Mouse (Mus musculus) CH12.LX (cell line): Measurements from ENCODE around the gene Isg20l2. TPM values are rescaled to one million over a fixed set of nuclear protein-coding genes. Genes with fewer than 3 reads are reported as not detected.

Source experiments
- DNase-seq: peaks from one replicate; pipeline ENCODE4 v3.0.0-alpha.2; 2013; ENCODE audit errors: extremely low read depth
- H3K27ac ChIP-seq: 2 replicates; pipeline ENCODE4 v1.5.1; 2012; ENCODE audit warnings: low read depth, mild to moderate bottlenecking, control low read depth, moderate library complexity; ENCODE audit not compliant: insufficient read depth
- H3K27me3 ChIP-seq: replicated peaks from 2 replicates; pipeline ENCODE3; 2012; ENCODE audit warnings: inconsistent platforms
- H3K36me3 ChIP-seq, 2 experiments: replicated peaks in 1 of 2; 2 replicates each; pipeline versions ENCODE3 to v1.6.1; 2012; ENCODE audit warnings: inconsistent platforms in 1 of 2, low read length in 1 of 2, mild to moderate bottlenecking in 1 of 2, mixed read lengths in 1 of 2, moderate library complexity in 1 of 2; ENCODE audit not compliant: control insufficient read depth in 1 of 2, insufficient read depth in 1 of 2
- H3K4me1 ChIP-seq, 2 experiments: 2 replicates each; pipeline ENCODE4 v1.6.1; 2012; ENCODE audit warnings: inconsistent platforms in 1 of 2, moderate library complexity in 1 of 2; ENCODE audit not compliant: insufficient read depth in 2 of 2, control insufficient read depth in 1 of 2
- H3K4me2 ChIP-seq: 2 replicates; pipeline ENCODE4 v1.6.1; 2012; ENCODE audit warnings: low read depth, mild to moderate bottlenecking, control low read depth; ENCODE audit not compliant: poor library complexity, insufficient read depth, severe bottlenecking
- H3K4me3 ChIP-seq, 3 experiments: fragments of 150-350 bp in 1 of 3; sonication (generic) in 1 of 3; replicated peaks in 1 of 3; 2 replicates each; pipeline versions ENCODE3 to v1.5.1; 2011 to 2012; ENCODE audit warnings: low read depth in 2 of 3, low read length in 2 of 3, mild to moderate bottlenecking in 2 of 3, moderate library complexity in 2 of 3, control low read depth in 1 of 3, improper control_type of control experiment in 1 of 3, inconsistent platforms in 1 of 3, mixed read lengths in 1 of 3; ENCODE audit not compliant: poor library complexity in 1 of 3
- H3K79me2 ChIP-seq: replicated peaks from 2 replicates; pipeline ENCODE4 v1.6.1; 2012; ENCODE audit warnings: mild to moderate bottlenecking, moderate library complexity; ENCODE audit not compliant: control insufficient read depth, poor library complexity, insufficient read depth, severe bottlenecking; ENCODE audit errors: extremely low read depth
- H3K9ac ChIP-seq: 2 replicates; pipeline ENCODE4 v1.6.1; 2012; ENCODE audit warnings: low read depth, mild to moderate bottlenecking, control low read depth, moderate library complexity; ENCODE audit not compliant: insufficient read depth
- H3K9me3 ChIP-seq: replicated peaks from 2 replicates; pipeline ENCODE3; 2012; ENCODE audit warnings: low read length, inconsistent platforms, mixed read lengths
- BHLHE40 ChIP-seq: IDR thresholded peaks from 2 replicates; pipeline ENCODE4 v1.6.1; 2011; ENCODE audit warnings: mild to moderate bottlenecking, low read depth, low read length, improper control_type of control experiment
- E2F4 ChIP-seq: IDR thresholded peaks from 2 replicates; pipeline ENCODE4 v1.6.1; 2011; ENCODE audit warnings: low read depth, low read length, improper control_type of control experiment; ENCODE audit not compliant: insufficient replicate concordance
- EP300 ChIP-seq: IDR thresholded peaks from 2 replicates; pipeline ENCODE4 v1.6.1; 2011; ENCODE audit warnings: low read length, improper control_type of control experiment
- ETS1 ChIP-seq: conservative IDR thresholded peaks from 2 replicates; pipeline ENCODE4 v1.6.1; 2012; ENCODE audit warnings: low read depth, mild to moderate bottlenecking, inconsistent platforms, low read length, improper control_type of control experiment, moderate library complexity
- HCFC1 ChIP-seq: IDR thresholded peaks from 2 replicates; pipeline ENCODE4 v1.6.1; 2012; ENCODE audit warnings: low read depth, mild to moderate bottlenecking, inconsistent platforms, low read length, improper control_type of control experiment
- JUN ChIP-seq: IDR thresholded peaks from 2 replicates; pipeline ENCODE4 v1.6.1; 2011; ENCODE audit warnings: low read depth, mild to moderate bottlenecking, low read length, improper control_type of control experiment, moderate library complexity; ENCODE audit not compliant: insufficient read depth
- JUND ChIP-seq: conservative IDR thresholded peaks from 2 replicates; pipeline ENCODE4 v1.6.1; 2011; ENCODE audit warnings: low read depth, low read length, improper control_type of control experiment
- MAX ChIP-seq: IDR thresholded peaks from 2 replicates; pipeline ENCODE4 v1.6.1; 2011; ENCODE audit warnings: low read length, improper control_type of control experiment
- MEF2A ChIP-seq: IDR thresholded peaks from 2 replicates; pipeline ENCODE4 v1.6.1; 2014; ENCODE audit warnings: low read depth, mild to moderate bottlenecking, inconsistent platforms, low read length, improper control_type of control experiment, borderline replicate concordance
- MXI1 ChIP-seq: IDR thresholded peaks from 2 replicates; pipeline ENCODE4 v1.6.1; 2011; ENCODE audit warnings: mild to moderate bottlenecking, low read depth, low read length, improper control_type of control experiment
- MYC ChIP-seq: IDR thresholded peaks from 2 replicates; pipeline ENCODE4 v1.6.1; 2011; ENCODE audit warnings: low read depth, mild to moderate bottlenecking, improper control_type of control experiment, low read length
- NELFE ChIP-seq: IDR thresholded peaks from 2 replicates; pipeline ENCODE4 v1.6.1; 2011; ENCODE audit warnings: low read depth, low read length, improper control_type of control experiment
- NRF1 ChIP-seq: IDR thresholded peaks from 2 replicates; pipeline ENCODE4 v1.6.1; 2014; ENCODE audit warnings: low read depth, mild to moderate bottlenecking, inconsistent platforms, low read length, improper control_type of control experiment, moderate library complexity
- POLR2AphosphoS2 ChIP-seq: IDR thresholded peaks from 2 replicates; pipeline ENCODE4 v1.6.1; 2011; ENCODE audit warnings: low read depth, low read length, improper control_type of control experiment
- RCOR1 ChIP-seq: conservative IDR thresholded peaks from 2 replicates; pipeline ENCODE4 v1.6.1; 2012; ENCODE audit warnings: low read depth, mild to moderate bottlenecking, inconsistent platforms, low read length, improper control_type of control experiment
- TBP ChIP-seq: conservative IDR thresholded peaks from 2 replicates; pipeline ENCODE4 v1.6.1; 2011; ENCODE audit warnings: low read depth, low read length, improper control_type of control experiment
- USF1 ChIP-seq: IDR thresholded peaks from 2 replicates; pipeline ENCODE4 v1.6.1; 2014; ENCODE audit warnings: low read depth, mild to moderate bottlenecking, inconsistent platforms, low read length, improper control_type of control experiment
- ZNF384 ChIP-seq: IDR thresholded peaks from 2 replicates; pipeline ENCODE4 v1.6.1; 2012; ENCODE audit warnings: low read depth, low read length, improper control_type of control experiment, inconsistent platforms
- dilution Hi-C: fragments of 300-500 bp; cut with MboI; formaldehyde crosslinking; loops from 2 replicates; pipeline ENCODE4 v1.14.3; 2020; ENCODE audit warnings: low sequenced_read_pairs; ENCODE audit not compliant: extremely low pct_unique_long_range_greater_than_20kb, extremely low pct_ligation_motif_present
- in situ Hi-C: fragments of 300-500 bp; cut with MboI; formaldehyde crosslinking; loops from 3 replicates; pipeline ENCODE4 v1.14.3; 2019; ENCODE audit warnings: low sequenced_read_pairs, low pct_ligation_motif_present, low pct_unique_long_range_greater_than_20kb, mixed read lengths
- polyA plus RNA-seq: library from polyadenylated mRNA; unstranded; fragments of >175 nt; gene quantifications from 2 replicates; pipeline ENCODE4 v1.2.1, GENCODE M21; 2012; ENCODE audit warnings: low read depth; ENCODE audit not compliant: insufficient read length
- total RNA-seq, 2 experiments: library from RNA; depleted of rRNA; stranded (reverse); fragments of 300-350 nt in 1 of 2; fragments of >200 nt in 1 of 2; gene quantifications; 2 replicates each; pipeline ENCODE4 v1.2.3; 2012 to 2014

Isg20l2 gene
- total and polyA plus RNA-seq, 3 experiments = 40.8 to 68.8 (median 45.0) TPM

GRCm38 (mm10) chr3:87899266-87899665 lies 30.8 kb upstream of the Isg20l2 start:
- DNase-seq = no peak
- no peaks in the 10 kb centered on the region for H3K9me3 ChIP-seq
- TF ChIP-seq POLR2AphosphoS2 = no peak
- no peak for TF ChIP-seq JUN
- TF ChIP-seq MYC = no peak
- TF ChIP-seq MAX = no peak
- TF ChIP-seq TBP = no peak
- TF ChIP-seq NRF1 = no peak
- TF ChIP-seq MXI1 = no peak
- no peak for TF ChIP-seq NELFE
- TF ChIP-seq ZNF384 = no peak
- no peak for TF ChIP-seq ETS1
- TF ChIP-seq HCFC1 = no peak
- TF ChIP-seq RCOR1 = no peak
- no peak for TF ChIP-seq EP300
- no peak for TF ChIP-seq JUND
- no peak for TF ChIP-seq MEF2A
- H3K4me1 ChIP-seq = peaks cover 2 to 11% of the 10 kb centered on the region in 2 experiments
- no peaks in the 10 kb centered on the region for H3K27me3 ChIP-seq
- dilution Hi-C loops = no loop called here
- no peaks in the 10 kb centered on the region for H3K79me2 ChIP-seq
- no peaks in the 10 kb centered on the region for H3K36me3 ChIP-seq
- no peak overlapping the region for H3K4me3 ChIP-seq
- H3K9ac ChIP-seq = no peak overlapping the region
- no peak overlapping the region for H3K4me2 ChIP-seq
- no peak overlapping the region for H3K27ac ChIP-seq
- in situ Hi-C loops = no loop called here

GRCm38 (mm10) chr3:87899776-87900175 lies 30.3 kb upstream of the Isg20l2 start:
- no peak for DNase-seq
- Histone ChIP-seq H3K4me1 (peaks cover 2 to 11% of the 10 kb centered on the region in 2 experiments), H3K36me3 (no peaks in the 10 kb centered on the region), H3K27me3 (no peaks in the 10 kb centered on the region), H3K9me3 (no peaks in the 10 kb centered on the region), H3K79me2 (no peaks in the 10 kb centered on the region), H3K27ac (no peak overlapping the region), H3K4me2 (no peak overlapping the region), H3K9ac (no peak overlapping the region), H3K4me3 (no peak overlapping the region)
- no peak for TF ChIP-seq MYC
- no peak for TF ChIP-seq USF1
- TF ChIP-seq MEF2A = no peak
- no peak for TF ChIP-seq BHLHE40
- no peak for TF ChIP-seq ZNF384
- no peak for TF ChIP-seq POLR2AphosphoS2
- TF ChIP-seq E2F4 = no peak
- TF ChIP-seq EP300 = no peak
- in situ Hi-C loops = no loop called here
- dilution Hi-C loops = no loop called here
